Mouse (Mus musculus) megakaryocyte, embryonic 14.5 days (primary cell): ENCODE measurements around the gene Olfr1044.

Source experiments
- FLI1 ChIP-seq: IDR thresholded peaks from 2 replicates; pipeline ENCODE4 v1.6.1; 2012; ENCODE audit warnings: low read length, inconsistent platforms, mixed read lengths
- GATA1 ChIP-seq: IDR thresholded peaks from 3 replicates; pipeline ENCODE4 v1.6.1; 2012; ENCODE audit warnings: mixed read lengths, low read length, inconsistent platforms, borderline replicate concordance

- no peak for TF ChIP-seq GATA1
- no peak for TF ChIP-seq FLI1
These were observed 31.0 kb downstream of the Olfr1044 start, which contains the start of gene Olfr1040 for GRCm38 (mm10) chr2:86146632-86147031.
